Mouse (Mus musculus) spleen, embryonic (tissue): Measurements from ENCODE around the gene Scg5.

Experiments
- CTCF ChIA-PET: fragments of 350-600 bp; sonication (Branson Sonifier 250); formaldehyde crosslinking; loops from one replicate; lab custom pipeline; 2022; lab: Charles Lee

Gene Scg5

DNA sequence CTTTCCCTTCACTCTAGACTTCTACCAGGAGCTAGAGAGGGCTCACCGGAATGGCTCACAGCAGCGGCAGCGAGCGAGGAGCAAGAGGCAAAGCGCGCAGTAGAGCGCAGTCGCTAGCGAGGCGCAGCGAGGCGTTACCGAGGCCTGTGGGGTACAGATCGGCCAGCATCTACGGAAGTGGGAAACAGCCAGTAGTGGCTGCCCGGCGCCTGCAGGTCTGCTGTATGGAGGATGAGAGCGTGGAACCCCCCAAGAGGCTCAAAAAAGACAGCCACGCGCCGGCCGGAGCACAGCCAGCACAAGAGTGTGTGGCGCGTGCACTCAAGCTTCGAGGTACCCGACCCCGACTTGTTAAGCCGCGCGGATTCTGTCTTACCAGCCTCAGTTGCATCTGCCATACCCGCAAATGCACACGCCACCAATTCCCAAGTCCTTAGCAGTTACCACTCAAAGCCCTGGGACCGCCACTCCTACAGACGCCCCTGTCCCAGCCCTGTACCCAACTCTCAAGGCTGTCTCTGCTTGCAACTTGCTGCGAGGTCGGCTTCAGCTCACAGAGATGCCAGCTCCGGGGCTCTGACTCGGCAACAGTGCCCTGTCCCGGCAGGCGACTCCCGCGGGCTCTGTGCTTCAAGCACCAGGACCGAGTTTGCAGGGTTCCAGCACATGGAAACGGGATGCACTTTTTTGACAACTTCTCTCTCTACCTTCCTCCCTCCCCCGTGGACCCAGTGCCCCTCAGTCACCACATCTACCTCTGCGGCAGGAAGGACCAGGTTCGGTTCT is 71.2 kb downstream of the Scg5 start:
- CTCF ChIA-PET = interaction anchor here (0.6 kb wide), 1 partner anchor 20 kb away, joined by 3 read pairs; no protein-coding TSS in a partner anchor

- CTCF ChIA-PET = interaction anchor here (0.6 kb wide), 1 partner anchor 21 kb away, joined by 3 read pairs; no protein-coding TSS in a partner anchor
Measured at GRCm38 (mm10) chr2:113756924-113757524, 71.9 kb downstream of the Scg5 start.

- CTCF ChIA-PET = no interaction called here
Measured at GRCm38 (mm10) chr2:113749721-113750120, 79.2 kb downstream of the Scg5 start.

GRCm38 (mm10) chr2:113749309-113749708 is 79.6 kb downstream of the Scg5 start:
- CTCF ChIA-PET = no interaction called here

DNA sequence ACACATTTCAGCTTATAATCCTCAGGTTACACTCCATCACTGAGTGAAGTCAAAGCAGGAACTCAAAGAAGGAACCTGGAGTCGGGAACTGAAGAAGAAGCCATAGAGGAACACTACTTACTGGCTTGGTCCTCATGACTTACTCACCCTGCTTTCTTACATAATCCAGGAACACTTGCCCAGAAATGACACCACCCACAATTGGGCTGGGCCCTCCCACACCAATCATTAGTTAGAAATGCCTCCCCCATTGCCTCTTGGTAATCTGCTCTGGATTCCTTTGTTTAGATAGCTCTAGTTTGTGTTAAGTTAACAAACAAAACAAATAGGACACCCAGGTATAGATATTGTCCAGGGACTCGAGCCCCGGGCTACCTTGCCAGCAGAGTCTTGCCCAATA is 100.3 kb downstream of the Scg5 start:
- CTCF ChIA-PET = no interaction called here
